Mouse (Mus musculus) heart, postnatal 36 days (tissue): ENCODE measurements around the gene Zbtb42. TPM values are rescaled to one million over a fixed set of nuclear protein-coding genes. Genes with fewer than 3 reads are reported as not detected.

Experiments used
- DNase-seq, 2 experiments: peaks; one replicate each; pipeline ENCODE4 v3.0.0; 2021 to 2022
- intact Hi-C: fragments of 180-260 bp; cut with DNase I; formaldehyde crosslinking; loops from one replicate; pipeline ENCODE4 v1.15.1; 2025
- total RNA-seq, 2 experiments: library from RNA; stranded (reverse); gene quantifications; 2 replicates each; pipeline ENCODE4 v1.2.3; 2021

Zbtb42 gene
- total RNA-seq, 2 experiments from 2014 or later = 4.7 to 5.7 TPM

DNA sequence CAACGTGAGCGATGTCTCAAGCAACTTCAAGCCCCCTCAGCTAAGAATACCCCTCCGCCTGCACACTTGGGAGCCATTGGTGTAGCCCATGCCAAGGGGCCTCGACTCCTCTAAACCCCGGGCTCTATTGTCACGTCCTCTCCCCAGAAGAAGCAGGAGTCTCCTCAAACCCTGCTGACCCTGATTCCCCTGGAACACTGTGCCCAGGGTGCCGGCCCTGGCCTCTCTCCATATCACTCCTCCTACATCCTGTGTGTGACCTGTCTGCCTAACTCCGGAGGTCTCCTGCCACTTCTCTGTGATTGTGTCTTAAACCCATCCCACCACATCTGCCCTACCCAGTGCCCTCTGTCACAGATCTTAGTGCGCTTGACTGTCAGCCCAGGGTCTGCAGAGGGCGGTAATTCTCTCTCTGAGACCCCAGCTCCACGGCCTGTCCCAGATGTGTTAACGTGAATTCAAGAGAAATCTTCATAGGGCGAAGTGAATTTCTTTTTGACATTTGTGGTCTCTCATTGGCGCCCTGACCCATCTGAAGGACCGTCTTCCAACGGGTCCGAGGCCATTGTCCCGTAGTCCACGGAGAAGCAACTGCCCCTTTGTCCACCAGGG is 579 bp upstream of the Zbtb42 start:
- DNase-seq = no peak
- intact Hi-C loops = loop anchor here (2.0 kb wide), 1 partner anchor 15 kb away; no protein-coding TSS in a partner anchor

DNA sequence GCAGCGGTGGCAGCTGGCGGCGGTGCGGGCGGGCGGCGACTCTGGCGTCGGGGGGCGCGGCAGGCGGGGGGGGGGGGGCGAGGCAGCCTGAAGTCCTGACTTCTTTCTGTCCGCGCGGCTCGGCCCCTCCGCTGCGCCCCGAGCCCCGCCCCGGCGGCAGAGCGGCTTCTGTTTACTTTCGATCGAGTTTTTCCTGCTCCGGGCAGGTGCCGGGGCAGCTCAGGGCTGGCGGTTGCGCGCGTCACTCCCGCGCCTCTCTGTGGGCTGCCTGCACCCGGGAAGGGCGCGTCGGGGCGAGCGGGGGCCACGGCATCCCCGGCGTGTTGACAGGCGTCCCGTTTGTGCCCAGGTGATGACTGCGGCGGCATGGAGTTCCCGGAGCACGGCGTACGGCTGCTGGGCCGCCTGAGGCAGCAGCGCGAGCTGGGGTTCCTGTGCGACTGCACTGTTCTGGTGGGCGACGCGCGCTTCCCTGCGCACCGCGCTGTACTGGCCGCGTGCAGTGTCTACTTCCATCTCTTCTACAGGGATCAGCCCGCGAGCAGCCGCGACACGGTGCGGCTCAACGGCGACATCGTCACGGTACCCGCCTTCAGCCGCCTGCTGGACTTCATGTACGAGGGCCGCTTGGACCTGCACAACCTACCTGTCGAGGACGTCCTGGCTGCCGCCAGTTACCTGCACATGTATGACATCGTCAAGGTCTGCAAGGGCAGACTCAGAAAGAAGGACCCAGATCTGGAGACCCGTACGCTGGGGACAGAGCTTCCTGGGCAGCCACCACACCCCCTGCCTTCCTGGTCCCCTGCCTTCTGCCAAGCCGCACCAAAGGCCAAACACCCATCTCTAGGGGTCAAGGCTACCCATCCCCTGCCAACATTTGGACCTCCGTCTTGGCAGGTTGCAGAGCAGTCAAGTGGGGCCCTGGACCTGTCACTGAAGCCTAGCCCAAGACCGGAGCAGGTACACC is 684 bp downstream of the Zbtb42 start:
- DNase-seq = peak in 1 of 2 experiments; percentile 37

DNA sequence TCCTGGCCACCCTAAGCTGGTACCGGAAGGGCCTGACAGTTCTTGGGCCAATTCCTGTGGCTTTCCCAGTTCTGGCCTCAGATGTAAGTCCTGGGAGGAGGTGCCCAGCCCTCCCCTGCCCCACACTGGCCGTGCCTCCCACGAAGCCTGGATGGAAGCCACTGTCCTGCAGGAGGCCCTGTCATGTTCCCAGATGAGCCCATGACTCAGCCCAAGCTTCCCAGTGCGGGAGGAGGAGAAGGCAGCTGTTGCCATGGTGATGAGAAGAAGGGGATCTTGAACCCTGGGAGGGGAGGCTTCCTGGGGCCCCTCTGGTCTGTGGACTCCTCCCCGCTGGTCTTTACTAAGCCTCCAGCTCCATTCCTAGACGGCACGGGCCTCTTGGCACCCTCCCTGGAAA is 4.7 kb downstream of the Zbtb42 start:
- intact Hi-C loops = no loop called here
- no peak for DNase-seq

More for the DNA sequence above, 684 bp downstream of the Zbtb42 start:
- intact Hi-C loops = loop anchor here (2.0 kb wide), 1 partner anchor 13 kb away; no protein-coding TSS in a partner anchor

DNA sequence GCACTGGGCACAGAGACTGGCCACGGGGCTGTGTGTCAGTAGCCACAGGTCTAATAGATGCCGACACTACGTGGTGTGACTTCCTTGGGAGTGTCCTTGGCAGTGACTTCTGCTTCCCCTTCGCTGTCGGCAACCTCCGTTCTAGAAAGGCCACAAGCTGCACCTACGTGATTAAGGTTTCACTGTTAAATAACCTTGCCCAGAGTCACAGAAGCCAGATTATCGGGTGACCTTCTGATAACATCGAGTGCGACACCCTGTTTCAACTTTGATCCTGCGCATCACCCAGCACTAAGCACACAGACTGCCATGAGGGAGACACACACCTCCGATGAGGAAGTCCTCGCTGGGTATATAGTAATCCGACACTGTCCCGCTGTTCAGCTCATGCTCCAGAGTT is 9.8 kb downstream of the Zbtb42 start:
- intact Hi-C loops = no loop called here

DNA sequence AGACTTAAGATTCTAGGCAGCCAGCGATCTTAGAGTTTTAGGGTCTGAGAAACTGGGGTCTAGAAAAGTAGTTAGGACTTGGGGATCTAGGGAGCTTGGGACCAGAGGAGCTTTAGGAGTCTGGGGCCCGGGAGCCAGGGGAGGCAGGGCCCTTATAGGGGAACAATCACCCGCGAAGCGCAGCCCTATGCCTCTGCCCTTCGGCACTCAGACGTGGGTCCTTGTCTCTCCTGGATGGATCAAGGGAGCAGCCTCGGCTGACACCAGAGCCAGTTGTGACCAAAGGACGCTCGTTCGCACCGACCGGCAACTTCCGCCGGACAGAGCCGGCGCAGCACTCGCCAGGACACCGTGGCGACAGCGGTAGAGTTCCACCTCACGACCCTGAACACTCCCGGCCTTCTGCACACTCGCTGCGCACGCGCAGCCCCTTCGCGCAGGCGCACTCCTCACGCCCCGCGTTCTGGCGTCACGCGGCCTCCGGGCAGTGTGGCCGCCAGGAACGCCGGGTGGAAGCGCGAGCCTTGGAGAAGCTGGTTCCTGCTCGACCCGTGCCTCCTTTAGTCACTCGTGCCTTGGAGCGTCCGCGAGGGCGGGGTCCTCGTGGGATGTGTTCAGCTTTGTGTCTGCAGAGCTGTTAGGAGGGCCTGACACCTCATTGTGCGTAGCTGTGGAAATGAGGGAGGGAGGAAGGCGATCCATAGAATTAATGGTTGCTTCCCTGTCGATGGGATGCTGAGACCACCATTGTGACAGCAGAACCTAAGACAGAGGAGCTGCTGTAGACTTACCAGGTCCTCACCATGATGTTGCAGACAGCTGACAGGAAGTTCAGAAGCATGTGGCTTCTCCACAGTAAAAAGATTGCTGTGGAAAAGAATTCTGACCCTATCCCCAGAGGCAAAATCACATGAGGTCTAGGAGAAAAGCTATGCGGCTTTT is 14.8 kb downstream of the Zbtb42 start:
- peak; percentile 96 to 97 for DNase-seq
- intact Hi-C loops = loop anchor here (2.0 kb wide), 1 partner anchor 15 kb away; the partner anchor contains the start of gene Zbtb42

More for the DNA sequence above, 9.8 kb downstream of the Zbtb42 start:
- no peak for DNase-seq

DNA sequence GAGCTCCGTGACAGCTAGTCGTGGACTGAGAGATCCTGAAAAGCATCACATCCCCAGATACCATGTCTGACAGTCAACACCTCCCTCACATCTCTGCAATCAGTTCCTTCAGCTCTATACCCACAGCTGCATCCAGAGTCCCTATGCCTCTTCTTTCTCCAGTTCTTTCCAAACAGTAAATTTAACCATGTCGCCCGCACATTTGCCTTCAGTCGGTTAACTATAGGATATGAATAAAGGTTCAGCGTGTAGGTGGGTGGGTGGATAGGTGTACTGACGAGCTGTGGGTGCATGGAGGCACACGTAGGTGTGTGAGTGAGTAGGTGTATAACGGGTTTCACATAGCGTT is 15.5 kb downstream of the Zbtb42 start:
- intact Hi-C loops = no loop called here

DNA sequence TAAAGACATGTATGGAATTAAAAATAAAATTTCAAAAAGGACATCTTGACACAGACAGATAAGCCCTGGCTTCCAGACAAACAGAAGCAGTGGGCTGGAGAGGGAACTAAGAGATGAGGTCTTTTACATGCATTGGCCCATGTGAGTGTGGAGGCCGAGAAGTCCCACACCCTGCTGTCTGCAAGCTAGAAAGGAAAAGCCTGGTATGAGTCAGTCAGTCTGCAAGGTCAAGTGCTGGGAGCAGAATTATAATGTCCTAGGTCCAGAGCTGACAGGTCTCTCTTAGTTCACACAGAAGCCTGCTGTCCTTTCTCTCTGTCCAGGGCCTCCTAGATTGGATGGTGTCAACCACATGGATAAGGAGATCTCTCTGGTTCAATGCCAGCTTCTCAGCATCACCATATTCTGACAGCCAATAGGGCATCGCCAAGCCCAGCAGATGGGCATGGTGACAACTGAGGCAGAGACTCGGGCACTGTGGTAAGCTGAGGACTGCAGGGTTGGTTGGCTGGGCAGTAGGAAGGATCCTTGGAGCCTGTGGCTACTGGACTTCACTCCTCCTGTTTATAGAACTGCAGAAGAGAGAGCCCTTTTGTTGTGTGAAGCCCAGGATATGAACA is 18.3 kb downstream of the Zbtb42 start:
- DNase-seq = no peak
- intact Hi-C loops = no loop called here

More for the DNA sequence above, 15.5 kb downstream of the Zbtb42 start:
- DNase-seq = no peak

DNA sequence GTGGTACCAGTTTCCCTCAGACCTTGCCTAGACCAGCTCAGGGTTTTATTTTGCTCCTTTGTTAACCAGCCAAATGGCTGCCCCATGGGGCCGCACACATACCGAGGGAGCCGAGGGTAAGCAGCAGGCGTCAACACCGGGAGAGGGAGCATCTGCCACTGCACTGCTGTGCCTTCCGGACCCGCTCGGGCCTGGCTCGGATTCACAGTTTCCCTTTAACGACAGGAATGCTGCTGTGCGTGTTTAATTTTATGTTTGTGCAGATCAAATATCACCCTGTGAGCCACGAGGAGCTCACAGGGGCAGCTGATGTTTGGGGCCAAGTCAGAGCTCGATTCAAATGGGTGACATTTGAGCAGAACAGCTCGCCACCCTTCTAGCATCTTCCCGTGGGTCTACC is 21.9 kb downstream of the Zbtb42 start:
- DNase-seq = no peak
- intact Hi-C loops = loop anchor here (10.0 kb wide), 1 partner anchor 146 kb away; no protein-coding TSS in a partner anchor

DNA sequence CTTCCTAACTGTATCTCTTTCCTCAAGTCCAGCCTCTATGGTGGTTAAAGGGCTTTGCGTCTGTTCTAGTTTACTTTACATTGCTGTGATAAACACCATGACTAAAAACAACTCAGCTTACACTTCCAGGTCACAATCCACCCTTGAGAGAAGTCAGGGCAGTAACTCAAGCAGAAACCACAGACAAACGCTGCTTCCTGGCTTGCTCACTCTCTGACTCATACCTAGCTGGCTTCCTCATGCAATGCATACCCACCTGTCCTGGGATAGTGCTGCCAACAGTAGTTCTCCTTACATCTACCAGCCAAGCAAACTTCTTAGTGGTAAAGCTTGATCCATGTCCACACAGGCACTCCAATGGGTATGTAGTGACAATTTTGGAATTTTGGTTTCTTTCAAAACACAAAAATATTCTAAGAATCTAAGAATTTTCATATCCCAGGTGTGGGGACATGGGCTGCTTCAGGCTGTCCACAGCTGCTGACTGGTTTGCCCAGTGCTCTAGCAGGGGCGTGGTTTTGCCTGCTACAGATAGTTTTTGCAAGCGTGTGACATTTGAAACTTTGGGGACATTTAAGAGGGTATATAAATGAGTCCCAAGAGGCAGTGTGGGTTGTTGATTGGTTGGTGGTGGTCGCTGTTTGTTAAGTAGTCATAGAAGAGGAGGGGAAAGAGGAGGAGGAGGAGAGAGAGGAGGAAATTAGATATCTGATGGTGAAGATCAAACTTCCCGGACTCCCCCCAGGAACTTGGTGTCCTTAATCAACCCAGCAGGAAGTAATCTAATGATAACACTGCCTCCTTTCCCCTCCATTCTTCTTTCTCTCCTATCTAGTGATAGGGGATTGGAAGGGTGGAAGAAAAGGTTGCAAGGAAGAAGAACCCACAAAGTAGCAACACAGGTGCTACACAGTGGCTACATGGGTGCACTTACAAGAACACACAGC is 24.0 kb downstream of the Zbtb42 start:
- no peak for DNase-seq
- intact Hi-C loops = loop anchor here (10.0 kb wide), 1 partner anchor 148 kb away; no protein-coding TSS in a partner anchor

DNA sequence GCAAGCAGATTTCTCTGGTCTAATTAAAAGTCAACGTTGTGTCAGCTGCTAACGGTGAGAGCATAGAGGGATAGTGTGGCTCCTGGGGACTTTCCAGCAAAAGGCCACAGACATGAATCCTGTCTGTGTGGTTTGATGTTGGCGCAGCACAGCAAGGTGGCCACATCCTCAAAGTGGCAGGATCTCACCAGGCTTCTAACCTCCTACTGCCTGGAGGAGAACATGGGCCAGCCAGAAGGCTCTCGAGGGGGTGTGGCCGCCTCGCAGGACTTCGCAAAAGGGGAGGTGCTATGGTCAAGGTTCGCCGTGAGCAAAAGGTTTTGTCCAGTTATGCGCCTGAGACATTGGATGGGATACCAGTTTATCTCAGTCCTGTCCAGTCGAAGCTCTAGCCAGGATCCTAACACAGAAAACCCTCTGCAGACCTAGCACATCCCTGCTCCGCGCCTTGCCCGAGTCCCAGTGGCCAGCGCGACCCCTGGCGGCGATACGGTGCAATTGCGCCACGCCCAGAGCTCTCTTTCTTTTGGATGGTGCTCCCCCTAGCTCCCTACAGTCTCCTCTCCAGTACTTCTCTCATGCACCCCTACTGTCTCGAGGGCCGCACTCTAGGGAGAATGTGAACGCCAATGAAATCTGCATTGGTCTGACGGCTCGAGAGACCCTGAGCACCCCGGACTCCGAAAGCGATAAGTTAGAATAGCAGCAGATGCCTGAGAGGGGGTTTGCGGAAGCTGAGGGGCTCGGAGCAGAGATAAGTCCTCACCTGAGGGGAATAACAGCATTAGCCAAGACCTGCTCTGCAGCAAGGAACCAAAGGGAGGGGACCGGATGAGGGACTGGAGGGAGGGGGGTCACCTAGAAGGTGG is 28.3 kb downstream of the Zbtb42 start:
- peak; percentile 93 to 95 for DNase-seq

DNA sequence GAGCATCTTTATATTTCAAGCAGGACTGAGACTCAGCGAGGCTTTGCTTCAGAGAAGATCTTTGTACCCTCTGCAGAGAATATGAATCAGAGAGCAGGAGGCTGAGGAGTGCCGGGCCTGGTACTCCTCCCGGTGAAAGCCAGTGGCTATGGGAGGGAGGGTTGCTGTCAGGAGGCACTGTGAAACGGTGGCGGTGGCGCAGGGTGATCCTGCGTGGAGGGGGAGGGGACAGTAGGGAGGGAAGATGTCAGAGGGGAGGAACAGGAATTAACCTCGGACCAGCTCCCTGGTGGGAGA is 28.9 kb downstream of the Zbtb42 start:
- DNase-seq = no peak
- intact Hi-C loops = loop anchor here (1.0 to 10.0 kb wide), 3 partner anchors 33 to 153 kb away; partner anchors contain the start of gene Akt1

More for the DNA sequence above, 28.3 kb downstream of the Zbtb42 start:
- intact Hi-C loops = loop anchor here (1.0 to 10.0 kb wide), 3 partner anchors 32 to 152 kb away; partner anchors contain the start of gene Akt1

DNA sequence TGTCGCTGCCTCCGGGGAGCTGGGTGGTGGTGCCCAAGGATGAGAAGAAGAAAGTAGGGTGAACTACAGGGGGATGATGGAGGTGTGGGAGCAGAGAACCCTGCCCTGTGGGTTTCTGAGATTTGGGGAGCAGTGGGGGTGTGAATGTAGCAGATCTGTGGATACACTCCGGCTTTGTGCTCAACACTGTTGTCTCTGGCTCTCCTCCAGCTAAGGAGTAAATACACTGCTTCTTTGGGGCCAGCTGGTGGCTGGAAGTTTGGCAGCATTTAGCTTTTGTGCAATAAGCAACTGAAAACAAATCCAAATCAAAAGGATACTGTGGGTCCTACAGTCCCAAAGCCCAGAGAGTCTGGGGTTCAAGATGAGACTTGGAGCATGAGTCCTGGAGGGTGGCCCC is 35.4 kb downstream of the Zbtb42 start:
- DNase-seq = no peak
- intact Hi-C loops = no loop called here

DNA sequence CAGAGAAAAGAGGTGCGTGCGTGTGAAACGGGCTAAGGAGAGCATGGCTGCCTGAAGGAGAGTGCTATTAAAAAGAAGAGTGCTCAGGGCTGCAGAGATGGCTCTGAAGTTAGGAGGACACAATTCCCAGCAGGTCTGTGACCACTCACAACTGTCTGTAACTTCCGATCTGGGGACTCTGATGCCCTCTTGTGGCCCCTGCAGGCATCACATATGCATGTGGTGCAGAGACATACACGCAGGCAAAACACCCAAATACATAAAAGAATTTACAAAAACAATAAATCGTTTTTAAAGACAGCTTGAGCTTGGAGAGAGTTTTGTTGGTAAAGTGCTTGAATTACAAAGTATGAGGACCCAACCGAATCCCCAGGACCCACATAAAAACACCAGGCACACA is 38.5 kb downstream of the Zbtb42 start:
- intact Hi-C loops = no loop called here
- DNase-seq = peak; percentile 27 to 51

DNA sequence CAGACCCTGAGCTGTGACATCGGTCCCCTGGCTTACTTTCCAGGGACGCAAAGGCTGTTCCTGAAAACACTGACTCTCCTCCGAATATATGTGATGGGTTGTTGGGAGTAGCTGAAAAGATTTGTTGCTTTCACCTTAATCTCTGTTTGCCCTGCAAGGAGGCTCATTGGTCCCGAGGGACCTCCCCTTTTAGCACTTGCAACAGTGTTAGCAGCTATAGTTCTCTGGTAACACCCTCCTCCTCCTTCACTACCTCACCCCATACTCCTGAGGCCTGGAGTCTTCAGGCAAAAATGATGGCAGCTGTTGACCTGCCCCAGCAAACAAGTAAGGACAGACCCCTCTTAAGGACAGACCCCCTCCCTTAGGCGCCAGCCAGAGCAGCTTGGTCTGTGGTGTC is 40.4 kb downstream of the Zbtb42 start:
- intact Hi-C loops = no loop called here
- DNase-seq = no peak

DNA sequence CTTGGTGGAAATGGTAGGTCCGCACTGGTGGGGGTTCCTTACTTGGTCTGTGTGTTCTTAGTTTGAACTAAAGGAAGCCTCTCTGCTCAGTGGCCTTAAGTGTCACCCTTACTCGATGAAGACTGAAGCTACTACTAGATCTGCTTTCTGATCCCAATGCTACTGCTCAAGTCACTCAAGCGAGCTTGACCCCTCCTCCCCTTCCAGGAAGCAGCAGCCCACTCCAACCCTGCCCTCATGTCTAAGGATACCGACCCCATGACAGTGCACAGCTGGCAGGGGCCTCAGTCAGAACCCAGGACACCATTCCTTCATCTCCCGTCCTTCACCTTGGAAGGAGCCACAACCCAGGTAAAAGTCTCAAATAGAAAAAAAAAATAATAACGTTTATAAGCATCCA is 41.6 kb downstream of the Zbtb42 start, which contains the start of gene Cep170b:
Gene Cep170b, plus strand, starts transcription at position 240 of the 400 bp plus-strand sequence.
- DNase-seq = no peak
- intact Hi-C loops = no loop called here

DNA sequence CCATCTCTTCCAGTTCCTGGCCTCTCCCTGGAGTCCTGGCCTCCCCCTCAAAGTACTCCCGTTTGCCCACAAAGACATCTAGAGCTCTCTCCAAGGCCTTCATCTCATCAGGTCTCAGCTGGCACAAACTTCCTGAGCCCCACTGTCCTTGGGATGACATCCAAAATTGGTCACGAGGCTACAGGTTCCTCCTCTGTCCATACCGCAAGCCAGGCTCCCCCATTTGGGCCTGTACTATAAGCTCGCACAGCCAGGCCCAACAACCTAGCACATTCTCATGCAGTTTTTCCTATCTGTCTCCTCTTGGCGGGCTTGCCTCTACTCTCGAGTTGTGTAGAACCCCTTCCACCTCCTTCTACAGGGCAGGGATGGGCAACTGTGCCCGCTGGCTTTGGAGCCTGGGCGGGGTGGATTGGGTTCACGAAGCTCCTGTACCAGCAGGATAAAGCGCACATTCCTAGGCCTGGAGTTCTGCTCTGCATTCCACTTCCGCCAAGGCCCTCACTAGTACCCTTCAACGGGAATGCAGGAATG is 42.3 kb downstream of the Zbtb42 start:
- no peak for DNase-seq
- intact Hi-C loops = no loop called here

DNA sequence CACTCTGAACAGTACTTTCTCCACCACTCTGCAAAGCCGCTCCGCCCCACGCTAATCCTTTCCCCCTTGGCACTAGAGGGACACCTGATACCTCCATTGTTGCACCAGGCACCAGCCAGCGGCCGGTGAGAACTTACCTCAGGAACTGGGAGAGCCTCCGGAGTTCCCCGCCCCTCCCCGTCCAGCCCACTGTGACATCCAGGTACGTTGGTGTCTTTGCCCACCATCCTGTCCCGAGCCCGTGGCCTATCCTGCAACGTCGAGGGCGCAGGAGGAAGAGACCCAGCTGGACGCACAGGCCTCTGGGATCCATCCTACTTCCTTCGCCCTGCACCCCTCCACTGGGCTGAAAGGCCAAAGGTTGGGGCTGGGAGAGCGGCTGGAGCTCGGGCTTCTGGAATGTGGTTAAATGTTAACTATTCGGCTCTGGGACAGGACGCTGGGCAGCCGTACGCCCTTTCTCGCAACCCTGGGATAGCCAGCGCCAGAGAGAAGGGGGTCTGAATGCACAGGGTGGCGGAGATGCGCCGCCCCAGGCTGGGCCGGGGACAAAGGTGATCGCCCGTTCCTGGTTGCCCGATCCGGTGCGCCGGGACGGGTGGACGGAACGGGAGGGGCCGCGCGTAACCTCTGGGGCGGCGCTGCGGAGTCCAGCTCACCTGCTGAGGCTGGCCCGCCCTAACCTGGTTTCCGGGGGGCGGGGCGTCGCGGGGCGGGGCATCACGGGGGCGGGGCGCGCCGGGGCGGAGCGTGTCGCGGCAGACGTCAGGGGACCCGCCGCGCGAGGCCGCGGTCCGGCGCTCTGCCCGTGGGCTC is 43.0 kb downstream of the Zbtb42 start:
- intact Hi-C loops = no loop called here
- DNase-seq = peak; percentile 34 to 39
